Mouse (Mus musculus): ENCODE data around the gene Gm17359. TPM values are rescaled to one million over a fixed set of nuclear protein-coding genes. Genes with fewer than 3 reads are reported as not detected.

Gm17359 gene
- total and polyA plus RNA-seq, 3 experiments = not detected

DNA sequence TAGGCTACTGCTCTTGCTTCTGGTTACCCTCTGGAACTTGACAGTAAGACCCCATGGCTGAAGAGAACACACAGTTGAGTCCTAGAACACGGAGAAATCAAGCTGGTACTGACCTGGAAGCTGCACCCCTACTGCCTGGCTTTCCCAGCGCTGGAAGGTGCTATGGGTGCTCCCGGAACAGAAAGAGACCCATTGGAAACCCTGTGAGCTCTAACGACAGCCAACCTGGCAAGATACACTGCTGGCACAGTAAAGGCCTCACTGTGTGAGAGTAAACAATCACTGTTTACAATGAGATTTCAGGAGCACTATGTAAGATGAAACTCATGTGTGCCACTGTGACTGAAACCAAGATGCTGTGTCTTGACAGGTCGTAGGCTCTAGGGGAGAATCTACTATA is 78.6 kb downstream of the Gm17359 start:
- DNase-seq (ENCODE audit: extremely low read depth) = no peak
- dilution Hi-C loops (cut with MboI; ENCODE audit: extremely low pct_ligation_motif_present, extremely low pct_unique_long_range_greater_than_20kb, low sequenced_read_pairs) (no loop called here), in situ Hi-C loops (cut with MboI; ENCODE audit: low pct_ligation_motif_present, low pct_unique_long_range_greater_than_20kb, low sequenced_read_pairs) (no loop called here)
- Histone ChIP-seq H3K4me2 (ENCODE audit: insufficient read depth, low read depth, poor library complexity, severe bottlenecking) (no peak overlapping the region), H3K9ac (ENCODE audit: insufficient read depth, low read depth) (no peak overlapping the region), H3K36me3 (replicated peaks in 1 of 2; ENCODE audit: control insufficient read depth in 1 of 2, insufficient read depth in 1 of 2, low read length in 1 of 2) (no peaks in the 10 kb centered on the region), H3K9me3 (replicated peaks; ENCODE audit: low read length) (no peaks in the 10 kb centered on the region), H3K4me3 (replicated peaks in 1 of 3; ENCODE audit: low read depth in 2 of 3, low read length in 2 of 3, poor library complexity in 1 of 3) (no peak overlapping the region), H3K27me3 (replicated peaks) (no peaks in the 10 kb centered on the region), H3K4me1 (ENCODE audit: control insufficient read depth in 1 of 2, insufficient read depth in 2 of 2) (no peaks in the 10 kb centered on the region), H3K27ac (ENCODE audit: insufficient read depth, low read depth) (no peak overlapping the region), H3K79me2 (replicated peaks; ENCODE audit: control insufficient read depth, extremely low read depth, insufficient read depth, poor library complexity, severe bottlenecking) (no peaks in the 10 kb centered on the region)
- TF ChIP-seq HCFC1 (IDR thresholded peaks at IDR 0.05; ENCODE audit: low read depth, low read length) = no peak

DNA sequence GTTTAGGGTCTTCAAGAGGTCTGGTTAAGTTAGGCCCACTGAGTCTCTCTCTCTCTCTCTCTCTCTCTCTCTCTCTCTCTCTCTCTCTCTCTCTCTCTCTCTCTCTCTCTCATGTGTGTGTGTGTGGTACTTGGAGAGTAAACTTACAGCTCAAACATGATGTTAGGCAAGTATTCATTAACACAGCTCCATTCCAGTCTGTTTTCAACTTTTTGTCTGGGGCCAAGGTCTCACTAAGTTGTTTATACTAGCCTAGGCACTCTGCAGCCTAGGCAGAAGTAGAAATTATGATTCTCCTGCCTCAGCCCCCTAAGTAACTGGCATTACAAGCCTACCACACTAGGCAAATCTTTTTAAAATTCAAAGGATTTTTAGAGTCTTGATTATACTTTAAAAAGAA is 79.5 kb downstream of the Gm17359 start:
- no peaks in the 10 kb centered on the region for H3K36me3 ChIP-seq (replicated peaks in 1 of 2; ENCODE audit: control insufficient read depth in 1 of 2, insufficient read depth in 1 of 2, low read length in 1 of 2)

DNA sequence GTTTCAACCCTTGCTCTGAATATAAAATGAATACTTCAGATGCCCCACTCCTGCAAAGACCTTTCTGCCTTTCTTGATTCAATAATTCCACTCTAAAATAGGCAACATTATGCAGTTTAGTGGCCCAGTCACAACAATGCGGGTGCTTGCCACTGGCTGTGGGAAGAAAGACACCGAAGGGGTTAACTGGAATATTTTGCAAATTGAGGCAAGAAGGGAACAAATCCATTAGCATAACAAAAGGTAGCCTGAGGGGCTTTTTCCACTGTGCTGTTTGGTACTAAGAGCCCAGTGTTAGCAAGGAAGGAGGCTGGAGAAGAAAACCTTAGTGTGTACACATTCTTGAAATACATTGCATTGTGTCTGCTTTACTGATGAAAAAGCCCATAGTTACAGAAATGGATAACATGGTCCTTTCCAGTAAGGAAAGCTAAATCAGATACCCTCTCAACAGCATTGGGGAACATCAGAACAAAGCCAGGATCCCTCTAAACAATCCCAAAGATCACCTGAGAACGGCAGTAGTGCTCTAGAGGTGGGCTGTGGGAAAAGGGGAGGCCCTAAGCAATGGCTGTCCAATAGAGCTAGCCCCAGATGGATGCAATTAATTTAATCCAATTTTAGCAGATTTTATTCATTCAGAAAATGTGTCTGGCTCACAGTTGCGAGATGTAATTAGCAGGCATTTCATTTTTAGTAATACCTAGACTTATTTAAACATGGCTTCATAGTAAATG is 80.7 kb downstream of the Gm17359 start:
- no peaks in the 10 kb centered on the region for H3K9me3 ChIP-seq (replicated peaks; ENCODE audit: low read length)
- H3K9ac ChIP-seq (ENCODE audit: insufficient read depth, low read depth) = no peak overlapping the region
- no peaks in the 10 kb centered on the region for H3K27me3 ChIP-seq (replicated peaks)
- H3K79me2 ChIP-seq (replicated peaks; ENCODE audit: control insufficient read depth, extremely low read depth, insufficient read depth, poor library complexity, severe bottlenecking) = no peaks in the 10 kb centered on the region
- dilution Hi-C loops (cut with MboI; ENCODE audit: extremely low pct_ligation_motif_present, extremely low pct_unique_long_range_greater_than_20kb, low sequenced_read_pairs) = no loop called here
- H3K36me3 ChIP-seq (replicated peaks in 1 of 2; ENCODE audit: control insufficient read depth in 1 of 2, insufficient read depth in 1 of 2, low read length in 1 of 2) = no peaks in the 10 kb centered on the region
- no peak overlapping the region for H3K27ac ChIP-seq (ENCODE audit: insufficient read depth, low read depth)
- no peak for TF ChIP-seq SIN3A (IDR thresholded peaks at IDR 0.05; ENCODE audit: low read length)
- TF ChIP-seq ZKSCAN1 (IDR thresholded peaks at IDR 0.05; ENCODE audit: borderline replicate concordance, low read depth, low read length) = no peak
- no peak for TF ChIP-seq RCOR1 (conservative IDR thresholded peaks at IDR 0.05; ENCODE audit: low read depth, low read length)
- TF ChIP-seq MAFK (IDR thresholded peaks at IDR 0.05; ENCODE audit: insufficient replicate concordance, low read length) = no peak
- no peak for TF ChIP-seq USF1 (IDR thresholded peaks at IDR 0.05; ENCODE audit: low read depth, low read length)
- no peak for TF ChIP-seq KAT2A (IDR thresholded peaks at IDR 0.05; ENCODE audit: insufficient replicate concordance, low read length)
- no peak for TF ChIP-seq ELF1 (IDR thresholded peaks at IDR 0.05; ENCODE audit: low read depth, low read length)
- no peak for TF ChIP-seq CHD2 (IDR thresholded peaks at IDR 0.05; ENCODE audit: low read length)
- no peak for TF ChIP-seq ETS1 (conservative IDR thresholded peaks at IDR 0.05; ENCODE audit: low read depth, low read length)
- TF ChIP-seq HCFC1 (IDR thresholded peaks at IDR 0.05; ENCODE audit: low read depth, low read length) = no peak
- no peak for TF ChIP-seq POLR2AphosphoS2 (IDR thresholded peaks at IDR 0.05; ENCODE audit: low read depth, low read length)
- TF ChIP-seq ZC3H11A (IDR thresholded peaks at IDR 0.05; ENCODE audit: low read depth, low read length) = no peak
- no peak for TF ChIP-seq TBP (conservative IDR thresholded peaks at IDR 0.05; ENCODE audit: low read depth, low read length)
- TF ChIP-seq UBTF (IDR thresholded peaks at IDR 0.05; ENCODE audit: low read depth, low read length) = no peak
- no peak for TF ChIP-seq POLR2A (IDR thresholded peaks at IDR 0.05; ENCODE audit: low read depth, low read length)
- TF ChIP-seq EP300 (IDR thresholded peaks at IDR 0.05; ENCODE audit: low read length) = no peak
- no peak for TF ChIP-seq GABPA (IDR thresholded peaks at IDR 0.05; ENCODE audit: insufficient replicate concordance, low read depth, low read length)
- H3K4me3 ChIP-seq (replicated peaks in 1 of 3; ENCODE audit: low read depth in 2 of 3, low read length in 2 of 3, poor library complexity in 1 of 3) = no peak overlapping the region
- in situ Hi-C loops (cut with MboI; ENCODE audit: low pct_ligation_motif_present, low pct_unique_long_range_greater_than_20kb, low sequenced_read_pairs) = no loop called here
- DNase-seq (ENCODE audit: extremely low read depth) = no peak
- H3K4me2 ChIP-seq (ENCODE audit: insufficient read depth, low read depth, poor library complexity, severe bottlenecking) = no peak overlapping the region
- no peaks in the 10 kb centered on the region for H3K4me1 ChIP-seq (ENCODE audit: control insufficient read depth in 1 of 2, insufficient read depth in 2 of 2)

More for the DNA sequence above, 79.5 kb downstream of the Gm17359 start:
- Histone ChIP-seq H3K4me1 (ENCODE audit: control insufficient read depth in 1 of 2, insufficient read depth in 2 of 2) (no peaks in the 10 kb centered on the region), H3K4me3 (replicated peaks in 1 of 3; ENCODE audit: low read depth in 2 of 3, low read length in 2 of 3, poor library complexity in 1 of 3) (no peak overlapping the region), H3K9ac (ENCODE audit: insufficient read depth, low read depth) (no peak overlapping the region), H3K27me3 (replicated peaks) (no peaks in the 10 kb centered on the region), H3K79me2 (replicated peaks; ENCODE audit: control insufficient read depth, extremely low read depth, insufficient read depth, poor library complexity, severe bottlenecking) (no peaks in the 10 kb centered on the region), H3K9me3 (replicated peaks; ENCODE audit: low read length) (no peaks in the 10 kb centered on the region), H3K4me2 (ENCODE audit: insufficient read depth, low read depth, poor library complexity, severe bottlenecking) (no peak overlapping the region), H3K27ac (ENCODE audit: insufficient read depth, low read depth) (no peak overlapping the region)
- DNase-seq (ENCODE audit: extremely low read depth) = no peak
- in situ Hi-C loops (cut with MboI; ENCODE audit: low pct_ligation_motif_present, low pct_unique_long_range_greater_than_20kb, low sequenced_read_pairs) = no loop called here
- TF ChIP-seq ZMIZ1 (IDR thresholded peaks at IDR 0.05; ENCODE audit: low read depth, low read length) (no peak), RCOR1 (conservative IDR thresholded peaks at IDR 0.05; ENCODE audit: low read depth, low read length) (no peak), POLR2A (IDR thresholded peaks at IDR 0.05; ENCODE audit: low read depth, low read length) (no peak), MEF2A (IDR thresholded peaks at IDR 0.05; ENCODE audit: borderline replicate concordance, low read depth, low read length) (no peak), NRF1 (IDR thresholded peaks at IDR 0.05; ENCODE audit: low read depth, low read length) (no peak), ZKSCAN1 (IDR thresholded peaks at IDR 0.05; ENCODE audit: borderline replicate concordance, low read depth, low read length) (no peak), ZC3H11A (IDR thresholded peaks at IDR 0.05; ENCODE audit: low read depth, low read length) (no peak)
- dilution Hi-C loops (cut with MboI; ENCODE audit: extremely low pct_ligation_motif_present, extremely low pct_unique_long_range_greater_than_20kb, low sequenced_read_pairs) = no loop called here
